8 mouse cellular contexts compared by ENCODE assay signal in genomic region chr9:29650679-29651078, GRCm38 (mm10).
DNase-seq lines count a peak whose midpoint lies in the region; ATAC-seq and TF ChIP-seq lines count a peak whose summit lies in the region.

No protein-coding gene starts in this region.

- DNase-seq in adrenal gland, adult (ENCODE audit: inconsistent age in 2 of 2, low spot score in 1 of 2): peak; percentile 28 to 83
- DNase-seq in adrenal gland, adult 8-10 months: no peak
- DNase-seq in thymus, postnatal 4 days: peak; percentile 10
- no peak for DNase-seq in thymus, postnatal 36 days
- peak; percentile 85 for DNase-seq in hindbrain, postnatal 0 days (ENCODE audit: low spot score)
- peak; percentile 39 for DNase-seq in lung, postnatal 14 days
- peak; percentile 17 for DNase-seq in skeletal muscle tissue, adult 2 months (ENCODE audit: low read depth, low spot score)

- no peaks in the 10 kb centered on the region for H3K36me3 ChIP-seq in forebrain, embryonic 13.5 days (ENCODE audit: poor library complexity, severe bottlenecking)
- H3K36me3 ChIP-seq in hindbrain, postnatal 0 days (ENCODE audit: insufficient read depth, low read length): no peaks in the 10 kb centered on the region

- TF ChIP-seq CTCF in hindbrain, postnatal 0 days (IDR thresholded peaks at IDR 0.05; ENCODE audit: low read depth): peak; percentile 89

- H3K4me3 ChIP-seq in forebrain, embryonic 13.5 days: no peak overlapping the region
- H3K4me3 ChIP-seq in hindbrain, postnatal 0 days (ENCODE audit: low read length): no peak overlapping the region

- peak; percentile 42; the same call in 1 of the 2 replicates for ATAC-seq in forebrain, embryonic 13.5 days
- ATAC-seq in hindbrain, postnatal 0 days: peak; percentile 16; the same call in 1 of the 2 replicates

- no peak overlapping the region for H3K27ac ChIP-seq in forebrain, embryonic 13.5 days
- no peak overlapping the region for H3K27ac ChIP-seq in hindbrain, postnatal 0 days

- WGBS in forebrain, embryonic 13.5 days: 31% methylated on average over 4 of the region's 4 CpGs
- WGBS in hindbrain, postnatal 0 days: 28% methylated on average over 4 of the region's 4 CpGs

- no peak overlapping the region for H3K4me2 ChIP-seq in forebrain, embryonic 13.5 days
- no peak overlapping the region for H3K4me2 ChIP-seq in hindbrain, postnatal 0 days (ENCODE audit: low read depth, low read length)

- peaks cover 4% of the 10 kb centered on the region; the same call in 1 of the 2 replicates for H3K4me1 ChIP-seq in forebrain, embryonic 13.5 days
- H3K4me1 ChIP-seq in hindbrain, postnatal 0 days (ENCODE audit: insufficient read depth, low read length): peaks cover 8% of the 10 kb centered on the region

- H3K9ac ChIP-seq in forebrain, embryonic 13.5 days: no peak overlapping the region
- H3K9ac ChIP-seq in hindbrain, postnatal 0 days (replicated peaks; ENCODE audit: low read length): no peak overlapping the region

- H3K9me3 ChIP-seq in forebrain, embryonic 13.5 days (replicated peaks): no peaks in the 10 kb centered on the region
- H3K9me3 ChIP-seq in hindbrain, postnatal 0 days (ENCODE audit: low read length): no peaks in the 10 kb centered on the region

- H3K27me3 ChIP-seq in forebrain, embryonic 13.5 days: 0 out of 2 replicates have a peak, but pooled peaks cover 4% of the 10 kb centered on the region
- H3K27me3 ChIP-seq in hindbrain, postnatal 0 days (ENCODE audit: insufficient read depth, low read length): no peaks in the 10 kb centered on the region

Comparison
In these comparisons a context has a peak if more than half of its experiments do, and no peak if none do; other contexts are left out.
1. DNase-seq: peak in adrenal gland, adult (2 of 2), thymus, postnatal 4 days (single experiment), hindbrain, postnatal 0 days (single experiment), lung, postnatal 14 days (single experiment) and skeletal muscle tissue, adult 2 months (single experiment); none in adrenal gland, adult 8-10 months (single experiment) and thymus, postnatal 36 days (0 of 2).